Mouse (Mus musculus): Measurements from ENCODE around the gene 4931406P16Rik. TPM values are rescaled to one million over a fixed set of nuclear protein-coding genes. Genes with fewer than 3 reads are reported as not detected.
"Not testable (repeated sequence)": the region's sequence is repeated elsewhere in the genome, so short reads cannot be mapped to it uniquely, and the experiment has no call there.

Gene 4931406P16Rik
- polyA plus RNA-seq, 1 experiment from 2014 or later, result 37.8 TPM

GRCm38 (mm10) chr7:34339164-34339489 lies 25.8 kb upstream of the 4931406P16Rik start:
- no peak for ATAC-seq (replicated peaks; ENCODE audit: low FRiP score, low TSS enrichment, low read depth)
- 73% methylated on average over 5 of the region's 5 CpGs for WGBS
- no peak for DNase-seq (ENCODE audit: low spot score)

GRCm38 (mm10) chr7:34338445-34339163 lies 25.3 kb upstream of the 4931406P16Rik start:
- WGBS, result 57% methylated on average over 9 of the region's 9 CpGs
- Histone ChIP-seq H3K27me3 (replicated peaks; ENCODE audit: control insufficient read depth, insufficient read depth, low read length) (no peaks in the 10 kb centered on the region), H3K4me3 (ENCODE audit: low read depth, low read length) (no peak overlapping the region), H3K9me3 (ENCODE audit: control insufficient read depth, low read length) (no peaks in the 10 kb centered on the region), H3K4me1 (replicated peaks; ENCODE audit: control insufficient read depth, insufficient read depth, low read length) (no peaks in the 10 kb centered on the region), H3K4me2 (ENCODE audit: low read length) (no peak overlapping the region), H3K36me3 (ENCODE audit: control insufficient read depth, insufficient read depth, low read length) (peaks cover 32% of the 10 kb centered on the region), H3K9ac (ENCODE audit: low read length) (no peak overlapping the region), H3K27ac (ENCODE audit: low read depth) (no peak overlapping the region)
- ATAC-seq (replicated peaks; ENCODE audit: low FRiP score, low TSS enrichment, low read depth) (no peak), DNase-seq (ENCODE audit: low spot score) (no peak)

More at GRCm38 (mm10) chr7:34339164-34339489, 25.8 kb upstream of the 4931406P16Rik start:
- Histone ChIP-seq H3K4me1 (replicated peaks; ENCODE audit: control insufficient read depth, insufficient read depth, low read length) (no peaks in the 10 kb centered on the region), H3K36me3 (ENCODE audit: control insufficient read depth, insufficient read depth, low read length) (peaks cover 37% of the 10 kb centered on the region), H3K4me2 (ENCODE audit: low read length) (no peak overlapping the region), H3K9ac (ENCODE audit: low read length) (no peak overlapping the region), H3K4me3 (ENCODE audit: low read depth, low read length) (no peak overlapping the region), H3K27ac (ENCODE audit: low read depth) (no peak overlapping the region), H3K27me3 (replicated peaks; ENCODE audit: control insufficient read depth, insufficient read depth, low read length) (no peaks in the 10 kb centered on the region), H3K9me3 (ENCODE audit: control insufficient read depth, low read length) (no peaks in the 10 kb centered on the region)

GRCm38 (mm10) chr7:34337268-34337667 lies 23.9 kb upstream of the 4931406P16Rik start:
- no peak overlapping the region for H3K27ac ChIP-seq (ENCODE audit: low read depth)
- no peak overlapping the region for H3K4me3 ChIP-seq (ENCODE audit: low read depth, low read length)
- no peaks in the 10 kb centered on the region for H3K9me3 ChIP-seq (ENCODE audit: control insufficient read depth, low read length)
- H3K9ac ChIP-seq (ENCODE audit: low read length), result no peak overlapping the region
- no peak for ATAC-seq (replicated peaks; ENCODE audit: low FRiP score, low TSS enrichment, low read depth)
- H3K27me3 ChIP-seq (replicated peaks; ENCODE audit: control insufficient read depth, insufficient read depth, low read length), result no peaks in the 10 kb centered on the region
- H3K4me1 ChIP-seq (replicated peaks; ENCODE audit: control insufficient read depth, insufficient read depth, low read length), result no peaks in the 10 kb centered on the region
- WGBS, result 94% methylated on average over 2 of the region's 2 CpGs
- peaks cover 18% of the 10 kb centered on the region for H3K36me3 ChIP-seq (ENCODE audit: control insufficient read depth, insufficient read depth, low read length)
- DNase-seq (ENCODE audit: low spot score), result no peak
- no peak overlapping the region for H3K4me2 ChIP-seq (ENCODE audit: low read length)

GRCm38 (mm10) chr7:34336545-34336944 lies 23.2 kb upstream of the 4931406P16Rik start:
- not testable (repeated sequence) for H3K27me3 ChIP-seq (replicated peaks; ENCODE audit: control insufficient read depth, insufficient read depth, low read length); H3K9ac ChIP-seq (ENCODE audit: low read length); H3K4me1 ChIP-seq (replicated peaks; ENCODE audit: control insufficient read depth, insufficient read depth, low read length); H3K9me3 ChIP-seq (ENCODE audit: control insufficient read depth, low read length); ATAC-seq (replicated peaks; ENCODE audit: low FRiP score, low TSS enrichment, low read depth); DNase-seq (ENCODE audit: low spot score); H3K4me3 ChIP-seq (ENCODE audit: low read depth, low read length); H3K27ac ChIP-seq (ENCODE audit: low read depth); H3K4me2 ChIP-seq (ENCODE audit: low read length)
- whole genome bisulfite sequencing, result 78% methylated on average over 1 of the region's 1 CpGs
- peaks cover 15% of the 10 kb centered on the region for H3K36me3 ChIP-seq (ENCODE audit: control insufficient read depth, insufficient read depth, low read length)

- Histone ChIP-seq H3K36me3 (ENCODE audit: control insufficient read depth, insufficient read depth, low read length) (no peaks in the 10 kb centered on the region), H3K4me3 (ENCODE audit: low read depth, low read length) (no peak overlapping the region), H3K27ac (ENCODE audit: low read depth) (no peak overlapping the region), H3K9me3 (ENCODE audit: control insufficient read depth, low read length) (no peaks in the 10 kb centered on the region), H3K9ac (ENCODE audit: low read length) (no peak overlapping the region), H3K4me1 (replicated peaks; ENCODE audit: control insufficient read depth, insufficient read depth, low read length) (no peaks in the 10 kb centered on the region), H3K4me2 (ENCODE audit: low read length) (no peak overlapping the region), H3K27me3 (replicated peaks; ENCODE audit: control insufficient read depth, insufficient read depth, low read length) (no peaks in the 10 kb centered on the region)
- DNase-seq (ENCODE audit: low spot score) (no peak), ATAC-seq (replicated peaks; ENCODE audit: low FRiP score, low TSS enrichment, low read depth) (0 out of 2 replicates have a peak, but pooled peaks have one; percentile 62)
- WGBS, result 33% methylated on average over 3 of the region's 3 CpGs
Measured at GRCm38 (mm10) chr7:34327493-34327892, 14.1 kb upstream of the 4931406P16Rik start.

GRCm38 (mm10) chr7:34324857-34325256 lies 11.5 kb upstream of the 4931406P16Rik start:
- 96% methylated on average over 1 of the region's 1 CpGs for WGBS

GRCm38 (mm10) chr7:34324005-34324404 lies 10.7 kb upstream of the 4931406P16Rik start:
- Histone ChIP-seq H3K4me1 (replicated peaks; ENCODE audit: control insufficient read depth, insufficient read depth, low read length) (no peaks in the 10 kb centered on the region), H3K27me3 (replicated peaks; ENCODE audit: control insufficient read depth, insufficient read depth, low read length) (no peaks in the 10 kb centered on the region)
- WGBS, result 97% methylated on average over 2 of the region's 2 CpGs

More at GRCm38 (mm10) chr7:34324857-34325256, 11.5 kb upstream of the 4931406P16Rik start:
- no peaks in the 10 kb centered on the region for H3K36me3 ChIP-seq (ENCODE audit: control insufficient read depth, insufficient read depth, low read length)
- no peak overlapping the region for H3K27ac ChIP-seq (ENCODE audit: low read depth)
- no peak overlapping the region for H3K4me2 ChIP-seq (ENCODE audit: low read length)
- H3K9ac ChIP-seq (ENCODE audit: low read length), result no peak overlapping the region
- no peaks in the 10 kb centered on the region for H3K4me1 ChIP-seq (replicated peaks; ENCODE audit: control insufficient read depth, insufficient read depth, low read length)
- DNase-seq (ENCODE audit: low spot score), result no peak
- no peak for ATAC-seq (replicated peaks; ENCODE audit: low FRiP score, low TSS enrichment, low read depth)
- H3K4me3 ChIP-seq (ENCODE audit: low read depth, low read length), result no peak overlapping the region
- H3K27me3 ChIP-seq (replicated peaks; ENCODE audit: control insufficient read depth, insufficient read depth, low read length), result no peaks in the 10 kb centered on the region
- H3K9me3 ChIP-seq (ENCODE audit: control insufficient read depth, low read length), result no peaks in the 10 kb centered on the region

GRCm38 (mm10) chr7:34323351-34323750 lies 10.0 kb upstream of the 4931406P16Rik start:
- H3K4me1 ChIP-seq (replicated peaks; ENCODE audit: control insufficient read depth, insufficient read depth, low read length), result peaks cover 3% of the 10 kb centered on the region
- H3K4me3 ChIP-seq (ENCODE audit: low read depth, low read length), result no peak overlapping the region
- ATAC-seq (replicated peaks; ENCODE audit: low FRiP score, low TSS enrichment, low read depth) (no peak), DNase-seq (ENCODE audit: low spot score) (no peak)
- 60% methylated on average over 8 of the region's 8 CpGs for WGBS
- no peak overlapping the region for H3K4me2 ChIP-seq (ENCODE audit: low read length)
- H3K27me3 ChIP-seq (replicated peaks; ENCODE audit: control insufficient read depth, insufficient read depth, low read length), result no peaks in the 10 kb centered on the region
- no peak overlapping the region; the same call in 1 of the 2 replicates for H3K27ac ChIP-seq (ENCODE audit: low read depth)
- no peaks in the 10 kb centered on the region for H3K36me3 ChIP-seq (ENCODE audit: control insufficient read depth, insufficient read depth, low read length)
- no peaks in the 10 kb centered on the region for H3K9me3 ChIP-seq (ENCODE audit: control insufficient read depth, low read length)
- no peak overlapping the region for H3K9ac ChIP-seq (ENCODE audit: low read length)

More at GRCm38 (mm10) chr7:34324005-34324404, 10.7 kb upstream of the 4931406P16Rik start:
- Histone ChIP-seq H3K9me3 (ENCODE audit: control insufficient read depth, low read length) (no peaks in the 10 kb centered on the region), H3K4me2 (ENCODE audit: low read length) (no peak overlapping the region), H3K4me3 (ENCODE audit: low read depth, low read length) (no peak overlapping the region), H3K27ac (ENCODE audit: low read depth) (no peak overlapping the region), H3K9ac (ENCODE audit: low read length) (no peak overlapping the region), H3K36me3 (ENCODE audit: control insufficient read depth, insufficient read depth, low read length) (no peaks in the 10 kb centered on the region)
- no peak for ATAC-seq (replicated peaks; ENCODE audit: low FRiP score, low TSS enrichment, low read depth)
- DNase-seq (ENCODE audit: low spot score), result no peak

GRCm38 (mm10) chr7:34321958-34322357 lies 8.6 kb upstream of the 4931406P16Rik start:
- Histone ChIP-seq H3K4me2 (ENCODE audit: low read length) (no peak overlapping the region), H3K9ac (ENCODE audit: low read length) (no peak overlapping the region), H3K27ac (ENCODE audit: low read depth) (no peak overlapping the region), H3K36me3 (ENCODE audit: control insufficient read depth, insufficient read depth, low read length) (no peaks in the 10 kb centered on the region), H3K9me3 (ENCODE audit: control insufficient read depth, low read length) (no peaks in the 10 kb centered on the region), H3K27me3 (replicated peaks; ENCODE audit: control insufficient read depth, insufficient read depth, low read length) (no peaks in the 10 kb centered on the region), H3K4me1 (replicated peaks; ENCODE audit: control insufficient read depth, insufficient read depth, low read length) (peaks cover 9% of the 10 kb centered on the region), H3K4me3 (ENCODE audit: low read depth, low read length) (no peak overlapping the region)
- DNase-seq (ENCODE audit: low spot score) (no peak), ATAC-seq (replicated peaks; ENCODE audit: low FRiP score, low TSS enrichment, low read depth) (no peak)
- WGBS, result 92% methylated on average over 4 of the region's 4 CpGs

Measured in intestine, embryonic 14.5 days (tissue).